ENCODE assay signal across 9 mouse cellular contexts in genomic region chrX:81073834-81074233, GRCm38 (mm10). TPM values are rescaled to one million over a fixed set of nuclear protein-coding genes. Genes with fewer than 3 reads are reported as not detected.
A peak's percentile ranks its signal among the peaks of the same experiment; 100 is the strongest.
DNase-seq lines count a peak whose midpoint lies in the region; ATAC-seq and TF ChIP-seq lines count a peak whose summit lies in the region.
"Had no signal": no experiment of that assay in that cellular context is flagged by ENCODE, and none has a peak within 500 bp of the region (broad histone marks: within the 10 kb centered on the region; RNA-seq: fewer than 3 reads in every experiment).

No protein-coding gene starts in this region.

- H3K9ac ChIP-seq in lung, embryonic 15.5 days = no peak overlapping the region
- H3K9ac ChIP-seq in hindbrain, embryonic 13.5 days = no peak overlapping the region
- H3K9ac ChIP-seq in neural tube, embryonic 13.5 days = no peak overlapping the region

- no peak for ATAC-seq in lung, embryonic 15.5 days (ENCODE audit: borderline replicate concordance, extremely low read depth, low FRiP score, low TSS enrichment)
- no peak for ATAC-seq in hindbrain, embryonic 13.5 days (ENCODE audit: low FRiP score)
- no peak for ATAC-seq in neural tube, embryonic 13.5 days (ENCODE audit: low read depth)

- 32% methylated on average over 4 of the region's 4 CpGs for WGBS in lung, embryonic 15.5 days
- WGBS in lung, adult 2 months = 54% methylated on average over 4 of the region's 4 CpGs
- 23% methylated on average over 4 of the region's 4 CpGs for WGBS in hindbrain, embryonic 13.5 days
- WGBS in neural tube, embryonic 13.5 days = 28% methylated on average over 4 of the region's 4 CpGs

- intact Hi-C loops in gastrocnemius, adult 2 months (cut with DNase I) = no loop called here
- intact Hi-C loops in left cerebral cortex, postnatal 4 days (cut with DNase I) = no loop called here

- H3K4me3 ChIP-seq in gastrocnemius, adult 2 months = peak overlapping the region; percentile 26; the same call in 1 of the 2 replicates
- no peak overlapping the region for H3K4me3 ChIP-seq in lung, embryonic 15.5 days
- no peak overlapping the region for H3K4me3 ChIP-seq in lung, adult 2 months (replicated peaks; ENCODE audit: extremely low read depth, low read depth, low read length)
- peak overlapping the region; percentile 64 for H3K4me3 ChIP-seq in hindbrain, embryonic 13.5 days
- peak overlapping the region; percentile 63 for H3K4me3 ChIP-seq in neural tube, embryonic 13.5 days

- peak overlapping the region; percentile 54; the same call in 1 of the 2 replicates for H3K4me2 ChIP-seq in lung, embryonic 15.5 days
- H3K4me2 ChIP-seq in hindbrain, embryonic 13.5 days = peak overlapping the region; percentile 58
- H3K4me2 ChIP-seq in neural tube, embryonic 13.5 days = peak overlapping the region; percentile 54

- no peak overlapping the region for H3K27ac ChIP-seq in gastrocnemius, adult 2 months
- H3K27ac ChIP-seq in lung, embryonic 15.5 days = no peak overlapping the region
- no peak overlapping the region for H3K27ac ChIP-seq in hindbrain, embryonic 13.5 days
- H3K27ac ChIP-seq in neural tube, embryonic 13.5 days (replicated peaks) = no peak overlapping the region

- no peaks in the 10 kb centered on the region for H3K27me3 ChIP-seq in lung, embryonic 15.5 days
- no peaks in the 10 kb centered on the region for H3K27me3 ChIP-seq in hindbrain, embryonic 13.5 days
- no peaks in the 10 kb centered on the region for H3K27me3 ChIP-seq in neural tube, embryonic 13.5 days

- H3K9me3 ChIP-seq in lung, embryonic 15.5 days = no peaks in the 10 kb centered on the region
- H3K9me3 ChIP-seq in hindbrain, embryonic 13.5 days = no peaks in the 10 kb centered on the region
- H3K9me3 ChIP-seq in neural tube, embryonic 13.5 days = no peaks in the 10 kb centered on the region

- H3K4me1 ChIP-seq in lung, embryonic 15.5 days = no peaks in the 10 kb centered on the region
- no peaks in the 10 kb centered on the region for H3K4me1 ChIP-seq in lung, adult 2 months (ENCODE audit: control insufficient read depth, insufficient read depth, low read length)
- no peaks in the 10 kb centered on the region for H3K4me1 ChIP-seq in hindbrain, embryonic 13.5 days (replicated peaks)
- H3K4me1 ChIP-seq in neural tube, embryonic 13.5 days (replicated peaks) = peaks cover 10% of the 10 kb centered on the region

- TF ChIP-seq POLR2A in lung, adult 2 months (IDR thresholded peaks at IDR 0.05; ENCODE audit: borderline replicate concordance, extremely low read depth, low read depth, low read length) = no peak

- no peak for TF ChIP-seq CTCF in gastrocnemius, adult 2 months (IDR thresholded peaks at IDR 0.05)
- no peak for TF ChIP-seq CTCF in lung, adult 2 months (IDR thresholded peaks at IDR 0.05; ENCODE audit: insufficient read depth, low read length)

- no peaks in the 10 kb centered on the region for H3K36me3 ChIP-seq in lung, embryonic 15.5 days
- H3K36me3 ChIP-seq in hindbrain, embryonic 13.5 days = no peaks in the 10 kb centered on the region
- no peaks in the 10 kb centered on the region for H3K36me3 ChIP-seq in neural tube, embryonic 13.5 days

- no peak for DNase-seq in gastrocnemius, adult 2 months
- DNase-seq in gastrocnemius, adult 18-20 months (ENCODE audit: low spot score) = no peak
- DNase-seq in lung, adult 2 months = no peak
- no peak for DNase-seq in left cerebral cortex, postnatal 4 days
- no peak for DNase-seq in cerebellum, postnatal 25 days

RNA-seq across cellular contexts. Expression of gene Tmem47, which starts 3.3 kb away (rescaled TPM):
- 10 to 100 TPM in 1 of 2 experiments, 1 to 10 TPM in 1; 4.5 to 10.8 TPM for total RNA-seq in gastrocnemius, adult 2 months (2021)
- 1 to 10 TPM; 6.6 to 7.6 TPM for total RNA-seq in gastrocnemius, adult 18-20 months (2021)
- 16.9 and 17.8 TPM in 2 replicates for polyA plus RNA-seq in lung, embryonic 15.5 days (2015; fragmentation: Nextera tagmentation; extraction: Ambion mirVana)
- polyA plus RNA-seq in lung, adult 2 months (2012; rRNA removed) = 14.7 and 15.8 TPM in 2 replicates
- polyA plus RNA-seq in hindbrain, embryonic 13.5 days (2015; fragmentation: Nextera tagmentation; extraction: Ambion mirVana) = 15.6 and 17.3 TPM in 2 replicates
- polyA plus RNA-seq in neural tube, embryonic 13.5 days (2015; fragmentation: Nextera tagmentation; extraction: Ambion mirVana) = 18.1 and 21.1 TPM in 2 replicates
- total RNA-seq in left cerebral cortex, postnatal 4 days (2021) = 10 to 100 TPM; 29.2 to 32.5 TPM
- total RNA-seq: megakaryocyte progenitor cell, adult 5-6 weeks had no signal

Comparison
In these comparisons a context has a peak if more than half of its experiments do, and no peak if none do; other contexts are left out.
1. H3K4me3 ChIP-seq: peak in gastrocnemius, adult 2 months (single experiment), hindbrain, embryonic 13.5 days (single experiment) and neural tube, embryonic 13.5 days (single experiment); none in lung, embryonic 15.5 days (single experiment) and lung, adult 2 months (single experiment).
2. Peak in every context shown above with its lines, with median percentiles within 50 percentile points of each other: H3K4me2 ChIP-seq.